Mouse (Mus musculus) erythroblast, embryonic 14.5 days (primary cell): ENCODE data around the gene Fbxo2.

ENCODE experiments used
- GATA1 ChIP-seq: IDR thresholded peaks from 2 replicates; pipeline ENCODE4 v1.6.1; 2012; ENCODE audit warnings: low read length, inconsistent platforms, mixed read lengths
- TAL1 ChIP-seq: IDR thresholded peaks from 3 replicates; pipeline ENCODE4 v1.6.1; 2012; ENCODE audit warnings: low read length, inconsistent platforms, mixed read lengths

DNA sequence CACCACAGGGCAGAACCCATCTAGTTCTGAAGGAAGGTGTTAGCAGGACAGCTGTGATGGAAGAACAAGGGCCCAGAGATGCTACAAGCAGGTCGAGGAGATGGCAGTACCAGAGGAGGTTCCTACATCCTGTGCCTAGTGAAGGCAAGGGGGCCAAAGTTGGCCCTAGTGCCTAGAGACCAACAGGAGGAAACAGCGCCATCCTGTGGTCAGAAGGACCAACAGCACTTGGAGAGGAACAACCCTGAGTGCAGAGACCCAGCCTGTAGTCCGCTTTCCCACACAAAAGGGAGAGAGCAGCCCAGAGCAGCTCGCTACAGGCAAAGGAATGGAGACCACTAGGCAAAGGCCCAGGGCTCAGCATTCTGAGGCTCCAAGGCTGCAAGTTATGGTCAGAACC is 25.4 kb downstream of the Fbxo2 start:
- TF ChIP-seq TAL1 (no peak), GATA1 (no peak)
